In genomic region chr3:131155066-131155465, GRCm38 (mm10) we compare ENCODE assay signal across 22 mouse cellular contexts.
"Had no signal": no experiment of that assay in that cellular context is flagged by ENCODE, and none has a peak within 500 bp of the region (broad histone marks: within the 10 kb centered on the region; RNA-seq: fewer than 3 reads in every experiment).

No protein-coding gene starts in this region.

- H3K36me3 ChIP-seq: limb, embryonic 13.5 days; liver, embryonic 12.5 days; liver, embryonic 15.5 days; lung, embryonic 15.5 days; neural tube, embryonic 12.5 days; neural tube, embryonic 15.5 days had no signal

- H3K27me3 ChIP-seq: limb, embryonic 13.5 days; liver, embryonic 12.5 days; liver, embryonic 15.5 days; lung, embryonic 15.5 days; neural tube, embryonic 12.5 days; neural tube, embryonic 15.5 days had no signal

- H3K4me2 ChIP-seq: limb, embryonic 13.5 days; liver, embryonic 12.5 days; liver, embryonic 15.5 days; lung, embryonic 15.5 days; midbrain, embryonic 11.5 days; neural tube, embryonic 12.5 days; neural tube, embryonic 15.5 days had no signal

- DNase-seq: kidney, adult 11 months; kidney, adult 9 months; kidney, postnatal 14 days; liver; lung, adult 18-20 months; lung, postnatal 10 days; lung, postnatal 36 days; right cerebral cortex, adult 18-20 months; right cerebral cortex, postnatal 14 days; right cerebral cortex, postnatal 4 days; thymus, adult 18-20 months; thymus, postnatal 25 days had no signal

- ATAC-seq: liver, embryonic 12.5 days; midbrain, embryonic 16.5 days had no signal

- H3K9me3 ChIP-seq: limb, embryonic 10.5 days; limb, embryonic 13.5 days; liver, embryonic 12.5 days; liver, embryonic 15.5 days; lung, embryonic 15.5 days; megakaryocyte, embryonic 14.5 days; neural tube, embryonic 12.5 days; neural tube, embryonic 15.5 days had no signal

- H3K4me1 ChIP-seq: liver, embryonic 12.5 days; liver, embryonic 15.5 days had no signal

- H3K4me3 ChIP-seq: limb, embryonic 10.5 days; limb, embryonic 13.5 days; liver, embryonic 12.5 days; liver, embryonic 15.5 days; lung, embryonic 15.5 days; megakaryocyte, embryonic 14.5 days; neural tube, embryonic 12.5 days; neural tube, embryonic 15.5 days had no signal

- H3K27ac ChIP-seq: limb, embryonic 13.5 days; liver, embryonic 12.5 days; liver, embryonic 15.5 days; lung, embryonic 15.5 days; neural tube, embryonic 12.5 days; neural tube, embryonic 15.5 days had no signal

- H3K9ac ChIP-seq: limb, embryonic 13.5 days; liver, embryonic 12.5 days; liver, embryonic 15.5 days; lung, embryonic 15.5 days; neural tube, embryonic 12.5 days; neural tube, embryonic 15.5 days had no signal
